Mouse (Mus musculus): ENCODE results near the gene Lamb1. TPM values are rescaled to one million over a fixed set of nuclear protein-coding genes. Genes with fewer than 3 reads are reported as not detected.
A peak's percentile ranks its signal among the peaks of the same experiment; 100 is the strongest.

Lamb1 gene
- total RNA-seq (2021), result 100 to 1,000 TPM; 266 to 279 TPM

GRCm38 (mm10) chr12:31265005-31265721 lies at the start of gene Lamb1:
Gene Lamb1, plus strand, starts transcription at chr12:31265234.
- peak; percentile 89 for DNase-seq

GRCm38 (mm10) chr12:31217232-31217631 lies 47.8 kb upstream of the Lamb1 start:
- DNase-seq, result no peak

DNA sequence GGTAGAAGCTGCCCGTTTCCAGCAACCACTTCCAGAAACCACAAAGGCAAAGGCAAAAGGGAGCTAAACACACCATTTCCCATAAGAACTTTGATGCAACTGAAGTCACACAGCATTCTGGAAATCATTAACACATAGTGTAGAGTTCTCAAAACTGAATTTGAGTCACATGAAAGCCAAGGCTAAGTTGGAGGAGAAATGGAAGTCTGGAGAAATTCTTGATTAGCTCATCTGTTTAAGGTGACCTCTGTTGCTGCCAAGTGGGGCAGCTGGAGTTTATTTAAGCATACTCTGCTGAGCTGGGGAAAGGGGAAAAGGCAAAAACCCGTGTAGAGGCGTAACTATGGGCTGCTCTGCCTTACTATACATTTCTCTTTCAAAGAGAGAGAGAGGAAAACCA lies 46.3 kb upstream of the Lamb1 start:
- no peak for DNase-seq

DNA sequence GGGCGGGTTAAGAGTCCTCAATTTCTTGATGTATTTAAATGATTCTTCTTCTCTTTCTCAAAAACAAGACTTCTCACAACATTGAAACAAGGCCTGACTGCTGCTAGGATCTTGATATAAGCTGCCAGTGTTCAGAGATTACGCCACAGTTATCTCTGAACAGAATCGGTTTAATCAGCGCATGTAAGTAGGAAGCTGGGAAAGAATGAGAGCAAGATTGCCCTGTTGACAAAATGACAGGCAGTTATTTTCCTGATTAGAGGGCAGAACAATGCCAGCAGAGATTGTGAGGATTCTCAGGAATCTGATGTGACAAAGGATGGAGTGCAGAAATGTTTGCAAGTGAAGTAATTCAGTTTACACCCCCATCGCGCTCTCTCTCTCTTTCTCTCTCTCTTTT lies 43.5 kb upstream of the Lamb1 start:
- DNase-seq, result no peak

DNA sequence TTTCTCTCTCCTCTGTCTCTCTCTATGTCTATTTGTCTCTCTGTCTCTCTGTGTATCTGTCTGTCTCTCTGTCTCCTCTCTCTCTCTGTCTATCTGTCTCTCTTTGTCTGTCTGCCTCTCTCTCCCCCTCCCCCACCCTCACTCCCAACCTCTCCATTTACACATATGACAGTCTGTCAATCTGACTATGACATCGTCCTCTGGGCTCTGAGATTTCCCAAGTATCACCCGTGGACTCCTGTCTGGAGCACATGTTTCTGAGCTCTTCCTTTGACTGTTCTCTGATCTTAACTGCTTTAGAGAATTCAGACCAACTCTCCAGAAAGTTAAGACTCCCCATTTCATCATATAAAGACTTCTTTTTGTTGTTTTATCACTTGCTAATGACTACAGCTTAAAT lies 42.8 kb upstream of the Lamb1 start:
- no peak for DNase-seq

- DNase-seq, result no peak
These were observed 42.3 kb upstream of the Lamb1 start for GRCm38 (mm10) chr12:31222741-31223140.

- no peak for DNase-seq
These were observed 39.6 kb upstream of the Lamb1 start for GRCm38 (mm10) chr12:31225451-31225850.

- DNase-seq, result no peak
These were observed 37.9 kb upstream of the Lamb1 start for GRCm38 (mm10) chr12:31227167-31227566.

GRCm38 (mm10) chr12:31228878-31229277 lies 36.2 kb upstream of the Lamb1 start:
- peak; percentile 47 for DNase-seq

DNA sequence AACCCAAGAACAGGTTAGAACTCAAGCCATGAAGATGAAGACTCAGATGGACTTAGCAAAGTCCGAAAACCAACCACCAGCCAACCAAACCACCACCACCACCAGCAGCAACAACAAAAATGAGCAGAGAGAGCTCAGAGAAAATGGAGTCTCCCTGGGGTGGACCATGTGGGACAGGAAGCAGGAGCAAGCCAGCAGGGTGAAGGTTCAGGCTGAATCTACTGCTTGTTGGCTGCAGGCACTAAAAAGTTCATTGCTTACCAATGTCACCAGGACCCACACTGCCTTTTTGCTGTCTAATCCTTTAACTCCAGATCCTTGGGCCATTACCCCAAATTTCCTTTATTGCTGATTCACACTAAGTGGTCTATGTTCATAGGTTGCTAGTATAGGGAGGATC lies 32.4 kb upstream of the Lamb1 start:
- no peak for DNase-seq

- DNase-seq, result no peak
These were observed 30.0 kb upstream of the Lamb1 start for GRCm38 (mm10) chr12:31235018-31235417.

DNA sequence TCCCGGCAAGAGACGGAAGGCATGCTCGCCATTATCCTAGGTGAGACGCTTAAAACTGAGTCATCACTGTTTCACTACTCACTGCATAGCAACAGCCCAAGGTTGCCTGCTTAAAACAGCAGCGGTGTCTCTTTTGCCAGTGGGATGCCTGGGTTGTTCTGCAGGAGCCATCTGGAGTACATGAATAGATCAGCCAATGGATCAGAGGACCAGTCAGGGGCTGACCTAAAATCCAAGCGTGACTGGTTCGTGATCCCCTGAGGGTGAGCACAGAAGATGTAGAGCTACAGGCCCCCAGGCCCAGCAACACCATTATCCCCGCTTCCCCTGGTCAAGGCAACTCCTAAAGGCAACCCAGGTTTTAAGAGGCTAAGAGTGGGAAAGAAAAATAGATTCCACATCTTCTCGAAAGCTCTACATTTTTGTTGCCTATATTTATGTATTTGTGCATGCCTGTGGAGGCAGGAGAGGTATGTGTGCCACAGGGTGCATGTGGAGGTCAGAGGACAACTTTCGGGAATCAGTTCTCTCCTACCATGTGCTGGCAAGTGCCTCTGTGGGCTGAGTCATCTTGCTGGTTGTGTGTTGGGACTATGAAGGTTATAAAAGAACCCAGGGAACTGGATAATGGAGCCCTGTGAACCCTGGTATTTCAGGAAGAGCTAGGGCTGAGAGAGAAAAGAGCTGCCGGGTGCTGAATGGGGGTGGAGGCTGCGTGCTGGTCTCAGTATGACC lies 28.0 kb upstream of the Lamb1 start:
- no peak for DNase-seq

DNA sequence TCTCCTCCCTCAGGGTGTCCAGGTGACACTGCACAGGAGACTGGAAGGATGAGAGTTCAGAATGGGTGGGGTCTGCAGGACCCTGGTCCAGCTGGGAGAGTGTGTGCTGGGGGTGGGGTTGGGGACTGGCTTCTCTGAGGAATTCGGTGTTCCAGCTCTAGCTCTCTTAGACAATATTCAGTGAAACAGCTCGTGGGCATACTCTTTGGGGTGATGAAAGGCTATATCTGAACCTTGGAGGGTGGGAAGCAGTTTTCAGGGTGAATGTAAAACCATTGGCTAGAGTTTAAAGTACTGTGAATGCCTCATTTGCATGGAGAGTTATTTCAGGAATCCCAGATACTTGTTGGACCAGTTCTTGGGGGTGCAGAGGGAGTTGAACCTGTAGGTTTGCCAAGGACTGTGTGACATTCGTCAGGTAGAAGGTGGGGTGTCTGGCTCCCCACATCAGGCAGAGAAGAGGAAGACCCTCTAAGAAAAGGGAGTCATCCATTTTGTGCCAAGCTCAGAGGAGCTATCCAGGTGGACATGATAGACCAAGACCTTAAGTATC lies 25.9 kb upstream of the Lamb1 start:
- DNase-seq, result no peak

GRCm38 (mm10) chr12:31239798-31240197 lies 25.2 kb upstream of the Lamb1 start:
- no peak for DNase-seq

- DNase-seq, result no peak
These were observed 24.6 kb upstream of the Lamb1 start, which contains the start of gene Gm6993 for GRCm38 (mm10) chr12:31240470-31240869. Gene Gm6993, plus strand, starts transcription at chr12:31240770.

DNA sequence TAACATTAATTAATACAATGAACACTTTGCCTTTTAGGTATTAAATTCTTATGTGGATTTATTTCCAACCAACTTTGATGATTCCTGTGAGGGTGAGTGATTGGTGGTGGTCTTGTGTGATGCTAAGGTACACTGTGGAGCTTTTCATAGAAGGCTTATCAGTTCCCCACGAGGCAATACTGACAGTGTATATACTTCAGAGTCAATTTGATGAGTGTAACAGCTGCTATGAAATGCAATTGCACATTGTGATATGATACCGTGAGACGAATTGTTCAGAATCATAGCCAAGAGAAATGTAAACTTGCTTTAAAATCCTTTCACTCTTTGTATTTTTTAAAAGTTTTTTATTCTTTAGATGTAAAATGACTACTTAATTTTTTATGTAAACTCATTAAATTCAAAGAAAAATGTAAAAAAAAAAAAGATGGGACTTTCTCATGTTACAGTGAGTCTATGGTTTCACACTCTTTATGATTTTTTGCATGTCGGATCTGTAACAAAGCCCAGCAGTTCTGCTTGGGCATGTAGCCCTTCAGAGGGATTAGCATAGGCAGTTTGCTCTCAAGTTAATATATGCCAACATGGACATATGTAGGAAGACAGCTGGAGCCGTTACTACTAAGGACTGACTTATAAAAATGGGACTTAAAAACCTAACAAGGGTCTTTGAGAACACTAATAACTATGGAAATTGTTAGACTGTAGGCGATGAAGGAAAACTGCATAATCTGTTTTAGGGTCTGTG lies 23.3 kb upstream of the Lamb1 start:
- no peak for DNase-seq

DNA sequence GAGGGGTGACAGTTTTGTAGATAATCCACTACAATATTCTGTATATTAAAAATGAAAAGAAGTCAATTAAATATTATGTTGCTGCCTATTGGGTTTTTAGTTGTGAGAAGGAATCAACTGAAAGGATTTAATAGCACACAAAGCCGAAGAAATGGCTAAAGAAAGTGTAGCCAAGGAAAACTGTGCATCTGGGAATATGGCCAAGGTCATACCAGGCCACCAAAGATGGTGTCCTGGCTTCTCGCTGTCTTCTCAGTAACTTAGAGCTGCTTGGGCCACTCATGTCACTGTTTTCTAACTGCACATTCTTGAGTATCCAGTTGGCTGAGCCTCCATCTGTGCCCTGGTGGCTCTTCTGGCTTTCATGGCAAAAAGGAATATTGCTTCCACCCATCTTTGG lies 21.0 kb upstream of the Lamb1 start:
- DNase-seq, result no peak

- DNase-seq, result no peak
These were observed 20.3 kb upstream of the Lamb1 start for GRCm38 (mm10) chr12:31244691-31245090.

DNA sequence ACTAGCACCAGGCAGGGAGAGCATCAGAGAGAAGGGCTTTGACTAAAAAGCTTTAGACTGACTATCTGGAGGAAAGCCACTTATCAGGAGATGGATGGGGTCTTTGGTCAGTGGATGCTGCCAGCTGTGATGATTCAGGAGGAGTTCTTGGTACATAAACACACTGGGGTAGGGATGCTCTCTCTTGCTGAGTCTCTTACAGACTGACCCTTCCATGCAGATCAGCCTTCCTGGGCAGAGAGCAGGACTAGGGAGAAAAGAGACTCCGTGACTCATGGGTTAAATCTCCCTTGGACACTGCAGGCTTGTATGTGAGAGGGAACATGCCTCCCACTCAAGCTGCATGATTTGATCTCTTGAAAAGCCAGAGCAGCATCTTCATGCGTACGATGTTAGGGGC lies 18.9 kb upstream of the Lamb1 start:
- DNase-seq, result no peak

GRCm38 (mm10) chr12:31246615-31247014 lies 18.4 kb upstream of the Lamb1 start:
- DNase-seq, result no peak

- peak; percentile 54 for DNase-seq
These were observed 16.9 kb upstream of the Lamb1 start for GRCm38 (mm10) chr12:31248165-31248564.

- DNase-seq, result no peak
These were observed 16.4 kb upstream of the Lamb1 start for GRCm38 (mm10) chr12:31248681-31249080.

DNA sequence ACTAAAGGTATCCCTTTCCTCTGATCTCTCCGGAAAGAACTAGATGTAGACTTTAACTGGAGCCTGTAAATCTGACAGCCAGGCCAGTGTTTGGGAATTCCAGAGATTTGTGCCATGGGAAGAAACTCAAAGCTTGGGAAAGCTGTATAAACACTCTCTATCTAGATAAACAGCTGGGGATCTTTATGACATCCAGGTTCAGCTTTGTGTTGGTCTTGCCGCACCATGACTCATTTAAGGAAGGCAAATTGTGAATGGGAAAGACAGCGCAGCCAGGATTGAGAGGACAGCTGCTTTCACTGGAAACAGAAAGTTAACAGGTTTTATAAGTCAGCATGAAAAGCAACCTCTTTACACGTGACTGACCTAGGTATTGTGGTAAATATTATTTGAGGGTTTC lies 12.8 kb upstream of the Lamb1 start:
- no peak for DNase-seq

Data from heart, postnatal 4 days (tissue).